Mouse (Mus musculus): ENCODE results near the gene Clec5a. TPM values are rescaled to one million over a fixed set of nuclear protein-coding genes. Genes with fewer than 3 reads are reported as not detected.
A peak's percentile ranks its signal among the peaks of the same experiment; 100 is the strongest.
"Not testable (repeated sequence)": the region's sequence is repeated elsewhere in the genome, so short reads cannot be mapped to it uniquely, and the experiment has no call there.

Clec5a gene
- 1.8 TPM in 1 of 2 replicates, not detected in the other for polyA plus RNA-seq (2011; ENCODE audit: insufficient read length, low read depth, missing spikeins)

GRCm38 (mm10) chr6:40585645-40586044 is at the start of gene Clec5a:
Clec5a (minus strand) TSS chr6:40585821.
- Histone ChIP-seq H3K4me3 (ENCODE audit: insufficient read depth, low read length) (no peak within 1 kb of the TSS), H3K4me1 (ENCODE audit: control insufficient read depth, insufficient read depth, low read length) (no peaks in the 10 kb centered on the region), H3K27ac (ENCODE audit: insufficient read depth, low read length) (no peak within 1 kb of the TSS)
- TF ChIP-seq POLR2A (IDR thresholded peaks at IDR 0.05; ENCODE audit: low read depth, low read length), result no peak
- no peak for TF ChIP-seq CTCF (IDR thresholded peaks at IDR 0.05; ENCODE audit: borderline replicate concordance, insufficient read depth, low read length)

- Histone ChIP-seq H3K4me1 (ENCODE audit: control insufficient read depth, insufficient read depth, low read length) (no peaks in the 10 kb centered on the region), H3K27ac (ENCODE audit: insufficient read depth, low read length) (no peak overlapping the region), H3K4me3 (ENCODE audit: insufficient read depth, low read length) (no peak overlapping the region)
- no peak for TF ChIP-seq POLR2A (IDR thresholded peaks at IDR 0.05; ENCODE audit: low read depth, low read length)
- TF ChIP-seq CTCF (IDR thresholded peaks at IDR 0.05; ENCODE audit: borderline replicate concordance, insufficient read depth, low read length), result no peak
Observed at GRCm38 (mm10) chr6:40634640-40635071, 49.0 kb upstream of the Clec5a start.

- Histone ChIP-seq H3K4me1 (ENCODE audit: control insufficient read depth, insufficient read depth, low read length) (no peaks in the 10 kb centered on the region), H3K27ac (ENCODE audit: insufficient read depth, low read length) (no peak within 1 kb of the TSS), H3K4me3 (ENCODE audit: insufficient read depth, low read length) (no peak within 1 kb of the TSS)
- TF ChIP-seq CTCF (IDR thresholded peaks at IDR 0.05; ENCODE audit: borderline replicate concordance, insufficient read depth, low read length) (no peak), POLR2A (IDR thresholded peaks at IDR 0.05; ENCODE audit: low read depth, low read length) (no peak)
Observed at GRCm38 (mm10) chr6:40628406-40629000, 42.9 kb upstream of the Clec5a start, which contains the start of gene Mgam. Mgam (plus strand) TSS chr6:40628831.

- no peaks in the 10 kb centered on the region for H3K4me1 ChIP-seq (ENCODE audit: control insufficient read depth, insufficient read depth, low read length)
- TF ChIP-seq CTCF (IDR thresholded peaks at IDR 0.05; ENCODE audit: borderline replicate concordance, insufficient read depth, low read length) (no peak), POLR2A (IDR thresholded peaks at IDR 0.05; ENCODE audit: low read depth, low read length) (no peak)
- no peak overlapping the region for H3K27ac ChIP-seq (ENCODE audit: insufficient read depth, low read length)
- H3K4me3 ChIP-seq (ENCODE audit: insufficient read depth, low read length), result no peak overlapping the region
Observed at GRCm38 (mm10) chr6:40626111-40626510, 40.5 kb upstream of the Clec5a start.

GRCm38 (mm10) chr6:40617965-40618364 is 32.3 kb upstream of the Clec5a start:
- no peak overlapping the region for H3K27ac ChIP-seq (ENCODE audit: insufficient read depth, low read length)
- peak; percentile 34; the same call in 1 of the 2 replicates for TF ChIP-seq CTCF (IDR thresholded peaks at IDR 0.05; ENCODE audit: borderline replicate concordance, insufficient read depth, low read length)
- TF ChIP-seq POLR2A (IDR thresholded peaks at IDR 0.05; ENCODE audit: low read depth, low read length), result no peak
- no peak overlapping the region for H3K4me3 ChIP-seq (ENCODE audit: insufficient read depth, low read length)
- H3K4me1 ChIP-seq (ENCODE audit: control insufficient read depth, insufficient read depth, low read length), result no peaks in the 10 kb centered on the region

- TF ChIP-seq CTCF (IDR thresholded peaks at IDR 0.05; ENCODE audit: borderline replicate concordance, insufficient read depth, low read length), result no peak
- TF ChIP-seq POLR2A (IDR thresholded peaks at IDR 0.05; ENCODE audit: low read depth, low read length), result no peak
- Histone ChIP-seq H3K4me1 (ENCODE audit: control insufficient read depth, insufficient read depth, low read length) (no peaks in the 10 kb centered on the region), H3K4me3 (ENCODE audit: insufficient read depth, low read length) (no peak within 1 kb of the TSS), H3K27ac (ENCODE audit: insufficient read depth, low read length) (no peak within 1 kb of the TSS)
Observed at GRCm38 (mm10) chr6:40613260-40613852, 27.7 kb upstream of the Clec5a start, which contains the start of gene Tas2r138. Tas2r138 (minus strand) TSS chr6:40613310.

GRCm38 (mm10) chr6:40610244-40610643 is 24.6 kb upstream of the Clec5a start:
- Histone ChIP-seq H3K27ac (ENCODE audit: insufficient read depth, low read length) (no peak overlapping the region), H3K4me1 (ENCODE audit: control insufficient read depth, insufficient read depth, low read length) (no peaks in the 10 kb centered on the region; the same call in 1 of the 2 replicates), H3K4me3 (ENCODE audit: insufficient read depth, low read length) (no peak overlapping the region)
- TF ChIP-seq CTCF (IDR thresholded peaks at IDR 0.05; ENCODE audit: borderline replicate concordance, insufficient read depth, low read length), result no peak
- no peak for TF ChIP-seq POLR2A (IDR thresholded peaks at IDR 0.05; ENCODE audit: low read depth, low read length)

- Histone ChIP-seq H3K4me1 (ENCODE audit: control insufficient read depth, insufficient read depth, low read length) (no peaks in the 10 kb centered on the region; the same call in 1 of the 2 replicates), H3K27ac (ENCODE audit: insufficient read depth, low read length) (no peak overlapping the region), H3K4me3 (ENCODE audit: insufficient read depth, low read length) (no peak overlapping the region)
- TF ChIP-seq POLR2A (IDR thresholded peaks at IDR 0.05; ENCODE audit: low read depth, low read length) (no peak), CTCF (IDR thresholded peaks at IDR 0.05; ENCODE audit: borderline replicate concordance, insufficient read depth, low read length) (no peak)
Observed at GRCm38 (mm10) chr6:40607431-40607830, 21.8 kb upstream of the Clec5a start.

DNA sequence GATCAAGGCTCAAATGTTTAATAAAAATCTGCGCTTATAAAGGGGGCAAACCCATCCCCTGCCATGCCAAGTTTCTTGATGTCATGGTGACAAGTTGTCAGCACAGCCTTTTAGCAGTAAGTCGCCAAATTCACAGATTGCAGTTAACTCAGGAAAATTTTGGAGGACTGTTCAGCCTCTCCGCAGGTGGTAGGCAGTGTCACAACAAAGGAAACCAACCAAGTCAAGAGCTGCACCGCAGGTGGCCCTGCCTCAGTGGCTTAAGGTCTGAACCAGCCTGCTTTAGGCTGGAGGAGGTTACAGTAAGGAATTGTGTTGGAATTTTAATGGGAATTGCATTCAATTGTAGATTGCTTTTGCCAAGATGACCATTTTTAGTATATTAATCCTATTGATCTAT is 12.9 kb upstream of the Clec5a start:
- H3K27ac ChIP-seq (ENCODE audit: insufficient read depth, low read length); H3K4me1 ChIP-seq (ENCODE audit: control insufficient read depth, insufficient read depth, low read length): not testable (repeated sequence)

DNA sequence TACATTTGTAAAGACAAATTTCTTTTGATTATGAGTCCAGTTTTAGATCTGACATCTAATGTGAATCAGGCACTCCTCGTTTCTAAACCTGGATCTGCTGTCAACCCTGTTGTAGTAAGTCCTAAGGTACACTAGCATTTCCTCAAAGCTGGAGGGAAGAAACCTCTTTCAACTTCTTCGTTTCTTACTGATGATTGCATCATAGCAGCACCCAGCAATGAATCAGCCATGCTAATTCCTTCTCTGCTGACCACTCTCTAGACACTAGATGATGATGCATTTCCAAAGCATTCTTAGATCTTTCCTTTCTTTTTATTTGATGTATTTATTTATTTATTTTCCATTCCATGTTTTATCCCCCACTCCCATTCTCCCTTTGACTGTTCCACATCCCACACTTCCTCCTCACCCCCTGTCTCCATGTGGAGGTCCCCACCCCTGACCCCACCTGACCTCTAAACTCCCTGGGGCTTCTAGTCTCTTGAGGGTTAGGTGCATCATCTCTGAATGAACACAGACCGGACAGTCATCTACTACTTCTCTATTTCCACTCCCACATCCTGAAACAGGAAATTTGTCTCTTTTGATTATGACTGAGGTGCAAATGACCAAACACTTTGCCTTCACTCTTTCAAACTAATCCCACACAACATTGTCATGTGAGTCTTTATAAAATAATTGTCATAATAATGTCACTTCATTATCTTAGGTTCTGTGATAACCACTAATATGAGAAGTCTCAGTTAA is 9.4 kb upstream of the Clec5a start:
- Histone ChIP-seq H3K27ac (ENCODE audit: insufficient read depth, low read length) (no peak overlapping the region; the same call in 1 of the 2 replicates), H3K4me1 (ENCODE audit: control insufficient read depth, insufficient read depth, low read length) (no peaks in the 10 kb centered on the region), H3K4me3 (ENCODE audit: insufficient read depth, low read length) (no peak overlapping the region)
- TF ChIP-seq POLR2A (IDR thresholded peaks at IDR 0.05; ENCODE audit: low read depth, low read length), result no peak

More for the DNA sequence above, 12.9 kb upstream of the Clec5a start:
- not testable (repeated sequence) for H3K4me3 ChIP-seq (ENCODE audit: insufficient read depth, low read length)

All from embryonic fibroblast, embryonic 13.5 days (primary cell).